Mouse (Mus musculus) natural killer cell, adult 2 months (primary cell): Measurements from ENCODE around the gene Rprd2.

Experiments used
- DNase-seq, 2 experiments: peaks; one replicate each; pipeline ENCODE4 v3.0.0; 2022; ENCODE audit warnings: low spot score in 2 of 2

The Rprd2 gene

DNA sequence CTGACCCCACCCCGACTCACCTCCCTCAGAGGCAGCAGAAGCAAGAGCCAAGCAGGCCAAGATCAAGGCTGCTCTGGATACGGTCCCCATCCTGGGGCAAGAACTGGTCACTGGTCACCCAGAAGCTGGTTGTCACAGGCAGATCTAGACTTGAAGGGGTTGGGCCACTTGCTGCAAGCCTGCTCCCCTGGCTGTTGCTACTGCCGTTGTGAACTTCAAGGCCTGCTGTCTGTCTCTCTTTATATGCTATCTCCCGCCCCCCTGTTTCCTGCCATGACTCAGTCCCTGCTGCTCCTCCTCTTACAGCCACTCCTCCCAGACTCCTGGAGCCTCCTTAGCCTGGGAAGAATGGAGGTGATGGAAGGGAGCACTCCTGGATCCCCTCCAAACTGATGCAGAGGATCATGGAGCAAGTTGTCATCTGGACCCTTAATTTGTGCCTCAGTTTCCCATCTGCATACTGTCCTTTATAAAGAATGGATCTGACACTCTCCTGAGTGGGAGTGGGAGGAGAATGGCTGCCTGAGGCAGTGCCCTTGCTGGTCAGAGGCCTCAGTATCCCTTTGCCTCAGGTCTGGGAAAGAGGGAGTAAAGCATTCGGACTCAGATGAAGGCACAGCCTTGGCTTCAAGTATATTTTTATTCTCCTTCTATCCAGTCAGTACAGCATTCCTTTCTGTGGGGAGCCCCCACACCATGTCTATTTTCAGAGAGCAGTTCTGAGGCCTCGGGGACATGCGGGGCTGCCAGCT lies 79.1 kb downstream of the Rprd2 start, which contains the start of gene Ecm1:
TSS of gene Ecm1 (minus strand) at position 217 of the 752 bp plus-strand sequence.
- DNase-seq, result no peak

DNA sequence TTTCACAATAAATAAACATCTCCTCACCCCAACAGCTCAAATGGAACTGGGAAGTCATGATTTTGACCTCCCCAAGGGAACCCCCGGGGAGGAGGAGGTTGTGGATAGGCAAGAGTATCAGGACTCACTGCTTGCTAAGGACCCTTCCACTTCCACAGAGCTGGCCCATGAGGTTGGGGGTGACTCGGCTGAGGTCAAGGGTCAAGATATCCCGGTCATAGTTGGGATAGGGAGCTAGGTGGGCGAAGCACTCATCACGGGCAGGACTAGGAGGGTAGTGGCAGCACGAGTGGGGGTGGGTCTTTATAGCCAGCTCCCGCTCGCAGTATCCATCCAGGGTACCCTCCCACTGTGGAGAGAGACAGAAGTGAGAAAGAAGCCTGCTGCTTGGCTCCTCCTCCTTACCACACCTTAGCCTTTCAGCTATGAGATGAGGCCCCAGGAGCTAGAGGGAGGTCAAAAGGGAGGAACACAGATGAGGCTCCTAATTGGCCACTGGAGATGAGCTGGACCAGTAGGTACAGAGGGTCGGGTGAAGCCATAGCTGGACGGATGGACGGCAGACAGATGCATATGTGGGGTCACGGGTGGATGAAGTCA lies 83.5 kb downstream of the Rprd2 start:
- no peak for DNase-seq

DNA sequence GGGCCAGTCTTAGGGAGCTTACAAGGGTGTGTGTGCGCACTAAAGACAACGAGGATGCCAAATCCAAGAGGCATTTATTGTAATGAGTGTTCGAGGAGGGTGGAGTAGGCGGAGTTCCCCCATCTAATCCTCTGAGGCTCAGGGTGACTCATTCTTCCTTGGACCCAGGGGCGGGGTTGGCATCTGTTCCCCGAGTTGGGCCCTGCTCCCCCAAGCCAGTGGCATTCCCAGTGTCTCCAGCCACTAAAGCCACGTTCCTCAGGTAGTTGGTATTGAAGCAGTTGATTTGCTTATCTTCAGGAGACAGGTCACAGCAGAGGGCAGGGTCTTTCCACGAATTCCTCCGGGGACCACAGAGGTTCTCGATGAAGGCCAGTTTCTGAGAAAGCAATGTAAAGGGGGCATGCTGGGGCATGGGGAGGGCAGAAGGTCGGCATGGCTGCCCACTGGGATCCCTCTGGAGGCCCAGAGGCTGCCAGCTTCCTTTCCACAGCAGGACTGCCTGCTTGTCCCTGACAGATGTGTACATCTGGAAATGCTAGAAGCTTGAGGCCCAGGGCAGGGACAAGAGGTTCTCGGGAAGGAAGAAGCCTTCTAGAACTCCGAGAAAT lies 84.5 kb downstream of the Rprd2 start:
- DNase-seq, result no peak

DNA sequence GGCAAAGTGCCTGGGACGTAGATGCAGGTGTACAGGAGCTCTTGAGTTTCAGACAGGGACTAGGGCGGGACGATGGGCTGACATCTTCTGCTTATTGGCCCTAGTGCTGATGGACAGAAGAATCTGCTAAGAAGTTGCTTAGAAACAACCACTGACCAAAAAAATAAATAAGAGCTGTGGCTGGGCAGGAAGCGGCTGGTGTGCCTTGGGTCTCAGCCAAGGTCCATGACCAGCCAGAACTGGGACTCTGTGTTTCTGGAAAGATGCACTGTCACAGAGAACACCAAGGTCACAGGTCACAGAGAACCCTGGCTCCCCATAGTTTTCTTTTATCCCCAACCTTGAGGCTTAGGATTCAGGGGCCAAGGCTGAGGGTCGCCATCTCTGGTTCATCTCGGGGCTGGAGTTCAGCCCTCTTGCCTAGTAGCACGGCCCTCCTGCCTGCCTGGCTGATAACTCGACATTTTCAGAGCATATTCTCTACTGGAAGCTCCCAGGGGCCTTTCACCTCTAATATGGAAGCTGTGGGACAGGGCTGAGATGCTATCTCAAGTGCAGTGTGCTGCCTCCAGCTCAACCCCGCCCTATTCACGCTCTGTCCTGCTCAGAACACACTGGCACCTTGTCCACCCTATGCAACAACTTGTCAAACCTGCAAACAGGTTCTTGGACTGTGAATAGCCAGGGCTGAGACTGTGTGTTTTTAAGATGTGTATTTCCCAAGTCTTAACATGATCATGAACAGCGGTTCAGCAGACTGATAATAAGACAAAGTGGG lies 85.7 kb downstream of the Rprd2 start:
- DNase-seq, result no peak

DNA sequence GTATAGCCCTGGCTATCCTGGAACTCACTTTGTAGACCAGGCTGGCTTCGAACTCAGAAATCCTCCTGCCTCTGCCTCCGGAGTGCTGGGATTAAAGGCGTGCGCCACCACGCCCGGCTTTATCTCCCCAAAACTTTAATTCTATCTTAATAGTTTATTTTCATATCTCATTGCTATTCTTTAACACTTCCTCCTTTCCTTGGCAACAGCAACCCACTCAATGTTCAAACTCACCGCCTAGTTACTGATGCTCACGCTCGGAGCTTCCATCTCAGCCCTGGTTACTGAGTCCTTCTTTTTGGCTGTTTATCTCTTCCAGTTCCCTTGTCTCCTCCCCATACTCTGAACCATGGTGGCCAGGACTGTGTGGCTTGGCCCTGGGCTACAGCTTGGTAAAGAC lies 86.4 kb downstream of the Rprd2 start:
- DNase-seq, result no peak

DNA sequence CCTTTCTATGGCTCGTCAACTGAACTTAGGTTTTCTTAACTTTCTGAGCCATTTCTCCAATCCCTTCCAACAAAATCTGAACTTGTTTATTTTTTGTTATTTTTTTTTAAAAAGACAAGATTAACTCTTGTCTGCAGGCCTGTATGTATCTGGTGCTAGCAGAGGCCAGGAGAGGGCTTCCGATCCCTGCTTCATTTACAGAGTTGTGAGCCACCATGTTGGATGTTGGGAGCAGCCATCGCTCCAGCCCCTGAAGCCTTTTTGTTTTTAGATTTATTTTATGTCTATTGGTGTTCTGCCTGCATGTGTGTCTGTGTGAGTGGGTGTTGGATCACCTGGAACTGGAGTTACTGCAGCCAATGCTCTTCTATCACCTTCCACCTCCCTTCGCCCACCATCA lies 86.9 kb downstream of the Rprd2 start:
- no peak for DNase-seq

DNA sequence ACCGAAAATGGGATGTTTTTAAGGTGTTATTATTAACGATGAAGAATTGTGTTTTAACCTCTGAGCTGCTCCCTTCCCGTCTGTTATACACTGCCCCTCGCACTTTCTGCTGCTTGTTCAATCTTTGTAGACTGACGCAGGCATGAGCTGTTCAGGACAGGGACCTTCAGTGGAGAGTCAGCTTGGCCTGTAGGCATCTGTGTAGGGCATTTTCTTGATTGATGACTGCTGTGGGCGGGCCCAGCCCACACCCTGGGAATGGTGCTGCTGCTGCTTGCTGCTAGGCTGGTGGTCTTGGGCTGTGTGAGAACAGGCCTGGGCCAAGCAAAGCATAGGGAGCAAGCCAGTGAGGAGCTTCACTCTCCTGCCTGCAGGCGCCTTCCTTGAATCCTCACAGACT lies 88.2 kb downstream of the Rprd2 start:
- no peak for DNase-seq

DNA sequence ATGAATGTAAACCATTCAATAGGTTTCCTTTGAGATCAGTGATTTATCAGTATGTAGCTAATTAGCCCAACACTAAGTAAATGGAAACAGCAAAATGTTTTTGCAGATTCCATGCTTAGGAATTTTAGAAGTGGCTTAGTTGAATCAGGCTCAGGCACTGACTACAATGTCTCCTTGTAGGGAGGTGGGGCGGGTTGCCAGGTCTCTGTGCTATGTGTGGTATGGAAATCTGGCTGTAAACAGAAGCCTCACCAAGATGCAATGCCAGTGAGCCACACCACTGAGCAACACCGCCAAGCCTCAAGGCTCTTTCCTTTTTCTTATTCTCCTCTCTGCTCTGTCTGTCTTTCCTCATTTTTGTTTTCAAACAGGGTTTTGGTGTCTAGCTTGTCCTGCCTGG lies 89.8 kb downstream of the Rprd2 start:
- DNase-seq, result no peak

DNA sequence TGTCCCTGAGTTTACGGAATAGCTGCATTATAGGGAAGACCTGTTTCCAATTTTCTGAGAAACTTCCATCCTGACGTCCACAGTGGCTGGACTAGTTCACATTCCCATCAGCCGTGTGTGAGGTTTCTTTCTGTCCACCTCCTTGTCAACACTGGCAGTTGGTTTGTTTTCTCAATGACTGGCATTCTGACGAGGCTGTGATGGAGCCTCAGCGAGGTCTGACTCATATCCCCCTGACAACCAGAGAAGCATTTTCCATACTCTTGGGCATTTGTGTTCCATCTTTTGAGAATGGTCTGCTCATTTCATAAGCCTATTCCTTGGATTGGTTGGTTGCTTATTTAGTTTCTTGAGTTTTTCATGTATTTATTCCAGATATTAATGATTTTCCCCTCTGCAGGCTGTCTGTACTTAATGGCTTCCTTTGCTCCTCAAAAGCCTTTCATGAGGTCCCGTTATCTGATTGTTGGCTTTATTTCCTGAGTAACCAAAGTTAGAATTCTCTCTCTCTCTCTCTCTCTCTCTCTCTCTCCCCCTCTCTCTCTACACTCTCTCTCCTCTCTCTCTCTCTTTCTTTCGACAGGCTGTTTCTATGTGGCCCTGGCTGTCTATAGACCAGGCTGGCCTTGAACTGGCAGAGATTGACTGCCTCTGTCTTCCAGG lies 91.8 kb downstream of the Rprd2 start:
- no peak for DNase-seq

DNA sequence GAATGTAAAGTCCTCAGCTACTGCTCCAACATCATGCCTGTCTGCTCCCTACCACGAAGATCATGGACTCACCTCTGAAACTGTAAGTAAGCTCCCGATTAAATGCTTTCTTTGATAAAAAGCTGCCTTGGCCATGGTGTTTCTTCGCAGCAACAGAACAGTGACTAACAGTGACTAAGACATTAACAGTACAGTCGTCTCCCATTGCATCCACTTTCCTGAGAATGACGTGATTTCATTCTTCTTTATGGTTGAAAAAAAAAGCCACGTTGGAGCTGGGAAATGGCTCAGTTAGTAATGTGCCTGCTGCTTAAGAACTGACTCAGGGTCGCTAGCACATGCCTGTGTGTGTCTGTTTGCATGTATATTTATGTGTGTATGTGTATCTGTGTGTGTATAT lies 92.8 kb downstream of the Rprd2 start:
- no peak for DNase-seq

DNA sequence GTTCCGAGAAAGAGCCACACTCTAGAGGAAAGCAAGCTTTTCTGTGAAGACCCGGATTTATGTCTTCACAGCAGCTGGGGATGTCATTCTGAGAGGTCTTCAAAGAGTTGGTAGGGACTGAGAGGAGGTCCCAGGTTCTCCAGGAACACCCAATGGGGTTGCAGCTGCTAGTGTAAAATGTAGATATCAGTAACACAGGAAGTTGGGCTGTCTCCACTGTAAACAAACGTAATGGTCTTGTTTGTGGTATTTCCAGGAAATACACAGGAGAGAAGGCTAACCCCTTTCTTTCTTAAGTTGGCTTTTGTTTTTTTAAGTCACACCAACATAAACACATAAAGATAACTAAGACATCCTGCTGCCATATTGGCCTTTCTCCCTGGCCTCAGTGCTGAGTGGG lies 96.3 kb downstream of the Rprd2 start:
- DNase-seq, result no peak

DNA sequence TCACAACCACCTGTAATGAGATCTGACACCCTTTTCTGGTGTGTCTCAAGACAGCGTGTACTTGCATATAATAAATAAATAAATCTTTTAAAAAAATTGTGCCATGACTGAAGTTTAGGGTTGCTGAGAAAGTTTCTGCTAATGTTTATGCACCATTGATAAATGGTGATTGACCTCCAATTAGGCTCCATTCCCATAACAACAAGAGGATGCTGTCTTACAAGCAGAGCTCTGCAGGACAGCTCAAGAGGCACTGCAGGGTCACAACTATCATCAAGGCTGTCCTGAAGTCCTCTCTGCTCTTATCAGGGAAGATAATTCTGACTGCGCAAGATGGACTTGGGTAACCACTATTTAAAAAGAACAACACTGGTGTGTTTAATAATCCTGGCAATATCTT lies 100.5 kb downstream of the Rprd2 start:
- DNase-seq, result no peak

DNA sequence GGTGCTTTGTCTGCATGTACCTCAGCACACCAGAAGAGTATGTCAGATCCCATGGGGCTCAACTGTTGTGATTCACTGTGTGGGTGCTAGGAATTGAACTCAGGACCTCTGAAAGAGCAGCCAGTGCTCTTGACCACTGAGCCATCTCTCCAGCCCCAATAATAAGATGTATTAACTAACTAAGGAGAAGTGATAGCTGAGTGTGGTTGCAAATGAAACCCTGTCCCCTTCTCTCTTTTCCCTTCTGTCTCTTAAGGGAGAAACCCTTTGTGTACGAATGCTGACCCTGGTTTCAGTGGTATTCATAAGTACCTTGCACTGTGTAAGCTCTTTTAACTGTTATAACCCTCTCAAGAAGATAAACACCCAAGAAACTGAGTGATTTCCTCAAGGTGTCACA lies 102.6 kb downstream of the Rprd2 start:
- no peak for DNase-seq
